Mouse (Mus musculus) left cerebral cortex, postnatal 10 days (tissue): ENCODE data around the gene Plgrkt. TPM values are rescaled to one million over a fixed set of nuclear protein-coding genes. Genes with fewer than 3 reads are reported as not detected.

Experiments
- DNase-seq, 2 experiments: peaks; one replicate each; pipeline ENCODE4 v3.0.0; 2021 to 2022; ENCODE audit warnings: low spot score in 2 of 2, mixed read lengths in 1 of 2; ENCODE audit errors: extremely low spot score in 1 of 2
- intact Hi-C: fragments of 180-260 bp; cut with DNase I; formaldehyde crosslinking; loops from one replicate; pipeline ENCODE4 v1.15.1; 2025
- total RNA-seq, 2 experiments: library from RNA; stranded (reverse); gene quantifications; 2 replicates each; pipeline ENCODE4 v1.2.3; 2021

Plgrkt gene
- total RNA-seq, 2 experiments from 2014 or later, result 28.5 to 29.1 TPM

- DNase-seq, result no peak
- intact Hi-C loops, result no loop called here
Observed at GRCm38 (mm10) chr19:29362173-29362930, 4.8 kb downstream of the Plgrkt start.

- intact Hi-C loops, result no loop called here
- peak; percentile 92 for DNase-seq
Observed at GRCm38 (mm10) chr19:29361468-29362130, 5.6 kb downstream of the Plgrkt start.

GRCm38 (mm10) chr19:29360251-29360650, 6.9 kb downstream of the Plgrkt start:
- intact Hi-C loops, result no loop called here
- no peak for DNase-seq

GRCm38 (mm10) chr19:29356281-29356680, 10.9 kb downstream of the Plgrkt start:
- intact Hi-C loops, result loop anchor here (2.0 to 10.0 kb wide), 5 partner anchors 101 to 579 kb away; partner anchors contain the start of genes Cdc37l1 and Jak2
- no peak for DNase-seq

GRCm38 (mm10) chr19:29354895-29355877, 12.0 kb downstream of the Plgrkt start:
- intact Hi-C loops, result loop anchor here (5.0 to 10.0 kb wide), 5 partner anchors 43 to 578 kb away; partner anchors contain the start of genes Cdc37l1 and Jak2
- DNase-seq, result peak; percentile 80 to 91

GRCm38 (mm10) chr19:29350991-29351390, 16.2 kb downstream of the Plgrkt start:
- intact Hi-C loops, result loop anchor here (5.0 to 10.0 kb wide), 3 partner anchors 39 to 356 kb away; partner anchors contain the start of genes Cdc37l1 and Jak2
- no peak for DNase-seq

GRCm38 (mm10) chr19:29345636-29346035, 21.6 kb downstream of the Plgrkt start:
- DNase-seq, result no peak
- intact Hi-C loops, result no loop called here

GRCm38 (mm10) chr19:29344868-29345267, 22.3 kb downstream of the Plgrkt start:
- no peak for DNase-seq
- intact Hi-C loops, result no loop called here

GRCm38 (mm10) chr19:29342281-29342680, 24.9 kb downstream of the Plgrkt start:
- no peak for DNase-seq
- intact Hi-C loops, result no loop called here

GRCm38 (mm10) chr19:29341029-29341428, 26.2 kb downstream of the Plgrkt start:
- DNase-seq, result no peak
- intact Hi-C loops, result no loop called here

GRCm38 (mm10) chr19:29336624-29337023, 30.6 kb downstream of the Plgrkt start:
- no peak for DNase-seq
- intact Hi-C loops, result no loop called here

GRCm38 (mm10) chr19:29334068-29334745, 33.0 kb downstream of the Plgrkt start, which contains the start of gene Rln1:
Rln1 (minus strand) TSS chr19:29334670.
- intact Hi-C loops, result no loop called here
- peak in 1 of 2 experiments; percentile 70 for DNase-seq

GRCm38 (mm10) chr19:29326822-29327552, 40.2 kb downstream of the Plgrkt start:
- no peak for DNase-seq
- intact Hi-C loops, result no loop called here

- intact Hi-C loops, result no loop called here
- no peak for DNase-seq
Observed at GRCm38 (mm10) chr19:29326396-29326795, 40.8 kb downstream of the Plgrkt start.

- intact Hi-C loops, result no loop called here
Observed at GRCm38 (mm10) chr19:29325852-29326180, 41.4 kb downstream of the Plgrkt start.

GRCm38 (mm10) chr19:29325053-29325851, 41.9 kb downstream of the Plgrkt start, which contains the start of gene Insl6:
Insl6 (minus strand) TSS chr19:29325356.
- intact Hi-C loops, result no loop called here
- peak in 1 of 2 experiments; percentile 65 for DNase-seq

More at GRCm38 (mm10) chr19:29325852-29326180, 41.4 kb downstream of the Plgrkt start:
- DNase-seq, result no peak
